8 mouse cellular contexts compared by ENCODE assay signal in the genomic region with DNA sequence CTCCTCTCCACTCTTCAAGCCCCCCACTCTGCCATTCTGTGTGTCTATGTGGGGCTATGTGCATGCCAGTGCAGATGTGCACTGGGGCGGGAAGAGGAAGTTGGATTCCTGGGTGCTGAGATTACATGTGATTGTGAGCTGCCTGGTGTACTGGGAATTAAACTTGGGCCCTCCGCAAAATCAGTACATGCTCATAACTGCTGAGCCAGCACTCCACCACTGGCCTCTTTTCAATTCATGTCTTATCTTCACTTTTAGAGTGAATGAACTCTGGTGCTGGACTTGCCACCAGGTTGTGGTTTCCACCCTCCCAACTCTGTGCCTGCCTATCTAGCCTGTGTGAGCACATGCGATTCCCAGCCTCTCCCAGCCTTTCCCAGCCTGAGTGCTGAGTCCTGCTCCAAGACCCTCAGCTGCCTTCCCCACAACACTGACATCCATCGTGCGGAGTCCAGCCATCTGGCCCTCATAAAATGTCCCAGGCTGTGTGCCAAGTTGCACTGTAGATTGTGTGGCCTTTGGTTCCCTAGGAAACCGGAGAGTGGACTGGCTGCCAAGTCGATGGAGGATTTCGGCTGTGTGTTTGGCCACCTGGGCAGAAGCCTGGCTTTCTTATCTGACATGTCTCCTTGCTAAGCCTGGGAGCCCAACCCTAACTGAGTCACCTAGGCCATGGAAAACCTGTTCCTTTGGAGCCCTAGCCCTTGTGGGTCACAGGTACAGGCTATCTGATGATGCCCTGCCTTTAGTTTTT. TPM values are rescaled to one million over a fixed set of nuclear protein-coding genes. Genes with fewer than 3 reads are reported as not detected.
A peak's percentile ranks its signal among the peaks of the same experiment; 100 is the strongest.
DNase-seq lines count a peak whose midpoint lies in the region; ATAC-seq and TF ChIP-seq lines count a peak whose summit lies in the region.

No protein-coding gene starts in this region.

- ATAC-seq in hindbrain, embryonic 15.5 days (ENCODE audit: low FRiP score, low read depth), result peak; percentile 92
- ATAC-seq in megakaryocyte progenitor cell, adult 5-6 weeks (replicated peaks; ENCODE audit: poor library complexity), result 0 out of 2 replicates have a peak, but pooled peaks have one; percentile 15
- peak; percentile 90 for ATAC-seq in stomach, embryonic 15.5 days (ENCODE audit: insufficient read depth, low FRiP score, low read depth)

- no peak for TF ChIP-seq CTCF in gastrocnemius, adult 2 months (IDR thresholded peaks at IDR 0.05)

- peak overlapping the region; percentile 72 for H3K27ac ChIP-seq in gastrocnemius, adult 2 months
- peak overlapping the region; percentile 73 for H3K27ac ChIP-seq in hindbrain, embryonic 15.5 days (replicated peaks)
- H3K27ac ChIP-seq in stomach, embryonic 15.5 days, result peak overlapping the region; percentile 90

- peak; percentile 98 for DNase-seq in adipocyte (ENCODE audit: low spot score)
- DNase-seq in cerebellum, adult 9-10 months, result peak; percentile 90
- peak; percentile 76 for DNase-seq in gastrocnemius, adult 2 months
- DNase-seq in layer of hippocampus, postnatal 10 days (ENCODE audit: low spot score in 2 of 2), result peak; percentile 72 to 75
- DNase-seq in T-cell, adult 2 months (ENCODE audit: low spot score), result no peak

- H3K27me3 ChIP-seq in hindbrain, embryonic 15.5 days, result no peaks in the 10 kb centered on the region
- H3K27me3 ChIP-seq in stomach, embryonic 15.5 days (replicated peaks), result no peaks in the 10 kb centered on the region

- H3K4me1 ChIP-seq in hindbrain, embryonic 15.5 days (replicated peaks), result peaks cover 13% of the 10 kb centered on the region
- H3K4me1 ChIP-seq in stomach, embryonic 15.5 days, result peaks cover 28% of the 10 kb centered on the region

- H3K9ac ChIP-seq in hindbrain, embryonic 15.5 days, result no peak overlapping the region
- H3K9ac ChIP-seq in stomach, embryonic 15.5 days, result no peak overlapping the region

- intact Hi-C loops in gastrocnemius, adult 2 months (cut with DNase I), result no loop called here

- 38% methylated on average over 8 of the region's 8 CpGs for WGBS in hindbrain, embryonic 15.5 days
- WGBS in stomach, embryonic 15.5 days, result 24% methylated on average over 8 of the region's 8 CpGs

- H3K36me3 ChIP-seq in hindbrain, embryonic 15.5 days, result no peaks in the 10 kb centered on the region
- H3K36me3 ChIP-seq in stomach, embryonic 15.5 days, result no peaks in the 10 kb centered on the region

- no peak overlapping the region for H3K4me3 ChIP-seq in gastrocnemius, adult 2 months
- H3K4me3 ChIP-seq in hindbrain, embryonic 15.5 days, result no peak overlapping the region
- no peak overlapping the region; the same call in 1 of the 2 replicates for H3K4me3 ChIP-seq in stomach, embryonic 15.5 days (replicated peaks)

- H3K9me3 ChIP-seq in hindbrain, embryonic 15.5 days, result no peaks in the 10 kb centered on the region
- H3K9me3 ChIP-seq in stomach, embryonic 15.5 days, result no peaks in the 10 kb centered on the region

- H3K4me2 ChIP-seq in hindbrain, embryonic 15.5 days, result no peak overlapping the region
- peak overlapping the region; percentile 1 for H3K4me2 ChIP-seq in stomach, embryonic 15.5 days

RNA-seq across cellular contexts. Expression of a gene that starts 36.3 kb away (rescaled TPM):
- total RNA-seq in gastrocnemius, adult 2 months (2021), result 10 to 100 TPM; 23.6 to 28.2 TPM
- 4.7 and 6.0 TPM in 2 replicates for polyA plus RNA-seq in hindbrain, embryonic 15.5 days (2015; fragmentation: Nextera tagmentation; extraction: Ambion mirVana)
- total RNA-seq in layer of hippocampus, postnatal 10 days (2021), result 10 to 100 TPM; 17.4 to 17.5 TPM
- 11.4 and 12.5 TPM in 2 replicates for total RNA-seq in megakaryocyte progenitor cell, adult 5-6 weeks (2015)
- 9.0 and 11.4 TPM in 2 replicates for total RNA-seq in megakaryocyte progenitor cell, adult 5-6 weeks (2017)
- 5.9 and 6.2 TPM in 2 replicates for polyA plus RNA-seq in stomach, embryonic 15.5 days (2015; fragmentation: Nextera tagmentation; extraction: Ambion mirVana)

Comparison
In these comparisons a context has a peak if more than half of its experiments do, and no peak if none do; other contexts are left out.
1. ATAC-seq: peak in every context shown above with its lines; median percentile 92 in hindbrain, embryonic 15.5 days; 90 in stomach, embryonic 15.5 days; 15 in megakaryocyte progenitor cell, adult 5-6 weeks.